Mouse (Mus musculus) 3134 (cell line): Measurements from ENCODE around the gene Vrk1.

Experiments
- DNase-seq: peaks from one replicate; pipeline ENCODE4 v3.0.0-alpha.2; 2011; ENCODE audit warnings: low spot score; ENCODE audit not compliant: insufficient read length; ENCODE audit errors: extremely low read depth

Gene Vrk1

GRCm38 (mm10) chr12:105997028-105997786, 12.8 kb upstream of the Vrk1 start:
- DNase-seq: no peak

GRCm38 (mm10) chr12:106001775-106002174, 8.3 kb upstream of the Vrk1 start:
- DNase-seq: peak; percentile 17

- no peak for DNase-seq
These were observed 5.3 kb upstream of the Vrk1 start for GRCm38 (mm10) chr12:106004719-106005118.

GRCm38 (mm10) chr12:106006218-106006617, 3.8 kb upstream of the Vrk1 start:
- no peak for DNase-seq

GRCm38 (mm10) chr12:106008348-106009050, 1.5 kb upstream of the Vrk1 start:
- no peak for DNase-seq

GRCm38 (mm10) chr12:106009122-106009870, 732 bp upstream of the Vrk1 start:
- DNase-seq: no peak

- DNase-seq: no peak
These were observed 2.1 kb downstream of the Vrk1 start for GRCm38 (mm10) chr12:106012161-106012560.

- no peak for DNase-seq
These were observed 6.4 kb downstream of the Vrk1 start for GRCm38 (mm10) chr12:106016265-106017012.

GRCm38 (mm10) chr12:106020063-106020462, 10.0 kb downstream of the Vrk1 start:
- DNase-seq: no peak

- DNase-seq: no peak
These were observed 13.6 kb downstream of the Vrk1 start for GRCm38 (mm10) chr12:106023652-106024051.

GRCm38 (mm10) chr12:106025416-106025815, 15.4 kb downstream of the Vrk1 start:
- no peak for DNase-seq

- DNase-seq: no peak
These were observed 16.5 kb downstream of the Vrk1 start for GRCm38 (mm10) chr12:106026385-106027134.

- no peak for DNase-seq
These were observed 17.3 kb downstream of the Vrk1 start for GRCm38 (mm10) chr12:106027372-106027771.

GRCm38 (mm10) chr12:106029582-106029981, 19.6 kb downstream of the Vrk1 start:
- no peak for DNase-seq

GRCm38 (mm10) chr12:106030146-106030745, 20.2 kb downstream of the Vrk1 start:
- DNase-seq: no peak

- DNase-seq: no peak
These were observed 20.8 kb downstream of the Vrk1 start for GRCm38 (mm10) chr12:106030796-106031195.

GRCm38 (mm10) chr12:106031916-106032315, 21.9 kb downstream of the Vrk1 start:
- no peak for DNase-seq

- DNase-seq: no peak
These were observed 22.3 kb downstream of the Vrk1 start for GRCm38 (mm10) chr12:106032361-106032760.

GRCm38 (mm10) chr12:106034267-106034666, 24.2 kb downstream of the Vrk1 start:
- no peak for DNase-seq

- DNase-seq: no peak
These were observed 24.7 kb downstream of the Vrk1 start for GRCm38 (mm10) chr12:106034761-106035160.
